Mouse (Mus musculus): ENCODE results near the gene Gtf3c5. TPM values are rescaled to one million over a fixed set of nuclear protein-coding genes. Genes with fewer than 3 reads are reported as not detected.

The Gtf3c5 gene
- polyA plus RNA-seq, 1 experiment from 2014 or later, result 51.6 TPM

DNA sequence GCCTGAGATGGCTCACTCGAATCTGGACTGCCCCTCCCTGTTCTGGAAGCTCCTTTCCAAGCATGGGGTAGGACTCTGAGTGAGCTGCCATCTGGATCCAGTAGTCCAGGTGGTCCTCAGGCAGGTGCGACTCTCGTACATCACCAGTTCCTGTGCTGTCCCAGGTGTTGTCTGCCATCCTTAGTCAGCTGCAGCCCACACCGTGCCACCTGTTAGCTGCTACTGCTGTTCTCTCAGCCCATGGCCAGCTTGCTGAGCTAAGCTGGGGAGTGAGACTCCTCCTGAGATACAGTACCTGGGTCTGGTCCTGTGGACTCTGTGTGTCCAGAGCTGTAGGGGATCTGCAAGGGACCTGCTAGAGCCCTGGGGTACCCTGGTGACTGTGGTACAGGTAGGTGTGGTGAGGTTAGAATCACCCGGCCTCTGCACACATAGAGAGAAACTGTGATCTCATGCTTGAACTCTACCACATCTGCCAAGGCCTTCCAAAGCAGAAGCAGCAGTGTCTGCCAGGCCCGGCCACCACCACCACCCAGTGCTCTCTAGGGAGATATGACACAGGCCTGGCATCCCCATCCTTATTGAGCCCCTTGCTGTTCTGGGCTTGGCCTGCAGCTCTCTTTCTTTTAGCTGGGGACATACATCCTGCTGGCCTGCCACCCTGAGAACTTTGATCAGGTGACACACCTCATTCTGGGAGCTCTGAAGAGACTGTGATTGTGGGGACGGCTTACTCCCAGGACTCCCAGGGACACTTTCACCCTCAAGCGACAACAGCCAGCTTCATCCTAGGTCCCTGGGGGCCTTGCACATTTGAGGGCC is 45.3 kb downstream of the Gtf3c5 start:
- 75% methylated on average over 8 of the region's 8 CpGs for WGBS
- ATAC-seq, result no peak
- peak overlapping the region; percentile 9; the same call in 1 of the 2 replicates for H3K4me2 ChIP-seq (replicated peaks)

DNA sequence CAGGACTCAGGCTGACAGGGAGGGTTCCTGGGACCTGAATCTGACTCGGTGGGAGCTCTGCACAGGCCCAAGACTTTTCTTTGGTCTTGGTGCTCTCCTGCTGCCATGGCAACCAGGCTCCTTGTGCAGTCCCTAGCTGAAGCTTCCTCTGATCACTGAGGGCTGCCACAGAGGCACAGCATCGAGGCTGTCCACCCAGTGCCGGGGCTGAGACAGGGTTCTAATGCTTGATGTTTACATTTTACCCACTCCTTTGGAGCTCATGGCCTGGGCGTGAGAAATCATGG is 46.0 kb downstream of the Gtf3c5 start:
- no peaks in the 10 kb centered on the region for H3K27me3 ChIP-seq
- H3K4me2 ChIP-seq (replicated peaks), result peak overlapping the region; percentile 9; the same call in 1 of the 2 replicates
- no peak overlapping the region for H3K4me3 ChIP-seq (replicated peaks)
- peaks cover 83% of the 10 kb centered on the region for H3K4me1 ChIP-seq (replicated peaks)
- H3K9ac ChIP-seq (replicated peaks), result peak overlapping the region; percentile 50; the same call in 1 of the 2 replicates
- 0 out of 2 replicates have a peak, but pooled peaks have one; percentile 8 for ATAC-seq
- WGBS, result 19% methylated on average over 4 of the region's 4 CpGs
- H3K36me3 ChIP-seq, result peaks cover 15% of the 10 kb centered on the region
- H3K27ac ChIP-seq, result peak overlapping the region; percentile 82
- H3K9me3 ChIP-seq, result no peaks in the 10 kb centered on the region

More for the DNA sequence above, 45.3 kb downstream of the Gtf3c5 start:
- Histone ChIP-seq H3K36me3 (peaks cover 21% of the 10 kb centered on the region), H3K27ac (peak overlapping the region; percentile 82), H3K9me3 (no peaks in the 10 kb centered on the region), H3K9ac (replicated peaks) (peak overlapping the region; percentile 54; the same call in 1 of the 2 replicates), H3K4me1 (replicated peaks) (peaks cover 77% of the 10 kb centered on the region), H3K27me3 (no peaks in the 10 kb centered on the region), H3K4me3 (replicated peaks) (no peak overlapping the region)

DNA sequence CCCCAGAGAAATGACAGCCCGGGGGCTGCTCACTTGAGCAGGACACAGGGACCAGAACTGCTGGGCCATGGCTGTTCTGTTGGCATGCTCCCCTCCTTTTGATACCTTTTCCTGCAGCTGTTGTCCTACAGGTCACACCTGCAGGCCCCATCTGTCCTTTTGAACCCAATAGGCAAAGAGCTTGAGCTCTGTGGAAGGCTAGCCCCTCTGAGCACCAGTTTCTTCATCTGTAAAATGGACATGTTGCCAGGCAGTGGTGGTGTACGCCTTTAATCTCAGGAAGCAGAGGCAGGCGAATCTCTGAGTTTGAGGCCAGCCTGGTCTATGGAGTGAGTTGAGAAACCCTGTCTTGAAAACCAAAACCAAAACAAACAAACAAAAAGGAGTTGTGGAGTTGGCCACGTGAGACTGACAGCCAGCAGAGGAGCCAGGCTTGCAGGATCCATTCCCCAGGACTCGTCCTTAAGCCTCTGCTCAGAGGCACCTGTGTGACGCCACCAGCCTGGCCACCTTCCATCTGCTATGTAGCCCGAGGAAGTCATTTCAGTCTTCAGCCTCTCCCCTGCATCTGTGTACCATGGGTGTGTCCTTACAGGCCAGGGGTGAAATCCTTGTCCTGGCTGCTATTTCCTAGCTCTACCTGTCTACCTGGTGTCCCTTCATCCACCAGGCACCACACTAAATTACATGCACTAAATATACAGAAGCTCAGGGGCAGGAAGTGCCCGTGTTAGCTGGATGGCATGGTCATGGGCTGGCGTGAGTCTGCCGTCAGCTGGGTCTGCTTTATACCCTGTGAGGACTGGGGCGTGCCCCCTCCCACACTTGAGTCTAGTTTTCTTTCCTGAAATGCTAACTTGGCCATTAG is 46.6 kb downstream of the Gtf3c5 start:
- Histone ChIP-seq H3K36me3 (peaks cover 9% of the 10 kb centered on the region), H3K4me3 (replicated peaks) (no peak overlapping the region), H3K4me1 (replicated peaks) (peaks cover 89% of the 10 kb centered on the region), H3K4me2 (replicated peaks) (0 out of 2 replicates have a peak overlapping the region, but pooled peaks have one; percentile 9), H3K27ac (peak overlapping the region; percentile 82), H3K9me3 (no peaks in the 10 kb centered on the region), H3K9ac (replicated peaks) (peak overlapping the region; percentile 50; the same call in 1 of the 2 replicates), H3K27me3 (no peaks in the 10 kb centered on the region)
- WGBS, result 70% methylated on average over 11 of the region's 11 CpGs
- ATAC-seq, result no peak

DNA sequence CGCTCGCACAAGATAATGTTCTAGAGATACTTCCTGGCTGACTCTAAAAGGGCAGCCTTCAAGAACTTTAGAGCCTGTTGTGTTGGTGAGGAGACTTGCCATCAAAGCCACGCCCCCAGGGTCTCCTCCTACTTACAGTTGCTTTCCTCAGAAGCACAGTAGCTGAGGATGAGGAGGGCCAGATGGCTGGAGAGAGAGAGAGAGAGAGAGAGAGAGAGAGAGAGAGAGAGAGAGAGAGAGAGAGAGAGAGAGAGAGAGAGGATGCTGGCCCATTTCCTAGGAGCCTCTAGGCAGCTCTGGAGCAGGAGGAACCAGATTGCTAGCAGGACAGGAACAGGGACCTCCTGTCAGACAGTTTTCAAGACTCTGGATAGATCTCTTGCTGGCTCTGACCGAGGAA is 47.4 kb downstream of the Gtf3c5 start:
- Histone ChIP-seq H3K27ac (peak overlapping the region; percentile 89), H3K4me2 (replicated peaks) (0 out of 2 replicates have a peak overlapping the region, but pooled peaks have one; percentile 75), H3K9ac (replicated peaks) (0 out of 2 replicates have a peak overlapping the region, but pooled peaks have one; percentile 79), H3K36me3 (peaks cover under 1% of the 10 kb centered on the region; the same call in 1 of the 2 replicates), H3K4me3 (replicated peaks) (no peak overlapping the region), H3K9me3 (no peaks in the 10 kb centered on the region), H3K4me1 (replicated peaks) (peaks cover 97% of the 10 kb centered on the region), H3K27me3 (no peaks in the 10 kb centered on the region)
- 82% methylated on average over 4 of the region's 4 CpGs for WGBS
- no peak for ATAC-seq

DNA sequence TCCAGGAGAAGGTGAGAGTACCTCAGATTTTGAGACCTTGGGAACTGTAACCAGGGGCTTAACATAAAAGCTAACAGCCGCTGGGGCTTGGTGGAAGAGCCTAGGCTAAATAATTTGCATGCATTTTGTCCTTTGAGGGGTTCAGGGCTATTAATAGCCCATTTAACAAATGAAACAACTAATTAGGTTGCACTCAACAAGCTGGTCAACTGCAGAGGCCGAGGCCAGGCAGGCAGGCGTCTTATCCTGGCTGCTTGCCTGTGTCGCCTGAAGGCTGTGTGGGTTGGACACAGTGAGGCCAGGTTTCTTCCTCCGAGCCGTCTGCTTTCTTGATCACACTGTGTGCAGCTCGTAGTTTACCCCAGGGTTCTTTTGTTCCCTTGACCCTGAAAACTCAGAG is 47.9 kb downstream of the Gtf3c5 start:
- ATAC-seq, result no peak
- Histone ChIP-seq H3K36me3 (no peaks in the 10 kb centered on the region), H3K27ac (peak overlapping the region; percentile 89), H3K4me1 (replicated peaks) (peaks cover 100% of the 10 kb centered on the region), H3K9ac (replicated peaks) (peak overlapping the region; percentile 79), H3K9me3 (no peaks in the 10 kb centered on the region), H3K4me2 (replicated peaks) (peak overlapping the region; percentile 75), H3K4me3 (replicated peaks) (no peak overlapping the region), H3K27me3 (no peaks in the 10 kb centered on the region)
- WGBS, result 35% methylated on average over 7 of the region's 7 CpGs

DNA sequence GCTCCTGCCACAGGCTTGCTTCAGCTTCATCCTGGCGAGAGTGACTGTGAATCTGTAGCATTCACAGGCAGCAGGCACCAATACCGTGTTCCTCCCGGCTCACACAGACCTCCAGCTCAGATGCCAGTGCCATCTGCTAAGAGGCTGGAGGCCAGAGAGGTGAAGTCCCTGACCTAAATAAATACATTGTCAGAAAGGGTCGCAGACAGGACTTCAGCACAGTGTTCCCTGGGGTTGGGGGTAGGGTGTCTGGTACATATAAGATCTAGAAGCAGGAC is 48.3 kb downstream of the Gtf3c5 start:
- Histone ChIP-seq H3K4me2 (replicated peaks) (peak overlapping the region; percentile 75), H3K9me3 (no peaks in the 10 kb centered on the region), H3K27ac (peak overlapping the region; percentile 89), H3K27me3 (no peaks in the 10 kb centered on the region), H3K9ac (replicated peaks) (peak overlapping the region; percentile 79), H3K4me1 (replicated peaks) (peaks cover 100% of the 10 kb centered on the region), H3K4me3 (replicated peaks) (peak overlapping the region; percentile 54; the same call in 1 of the 2 replicates), H3K36me3 (no peaks in the 10 kb centered on the region)
- no peak for ATAC-seq
- WGBS, result 38% methylated on average over 4 of the region's 4 CpGs

DNA sequence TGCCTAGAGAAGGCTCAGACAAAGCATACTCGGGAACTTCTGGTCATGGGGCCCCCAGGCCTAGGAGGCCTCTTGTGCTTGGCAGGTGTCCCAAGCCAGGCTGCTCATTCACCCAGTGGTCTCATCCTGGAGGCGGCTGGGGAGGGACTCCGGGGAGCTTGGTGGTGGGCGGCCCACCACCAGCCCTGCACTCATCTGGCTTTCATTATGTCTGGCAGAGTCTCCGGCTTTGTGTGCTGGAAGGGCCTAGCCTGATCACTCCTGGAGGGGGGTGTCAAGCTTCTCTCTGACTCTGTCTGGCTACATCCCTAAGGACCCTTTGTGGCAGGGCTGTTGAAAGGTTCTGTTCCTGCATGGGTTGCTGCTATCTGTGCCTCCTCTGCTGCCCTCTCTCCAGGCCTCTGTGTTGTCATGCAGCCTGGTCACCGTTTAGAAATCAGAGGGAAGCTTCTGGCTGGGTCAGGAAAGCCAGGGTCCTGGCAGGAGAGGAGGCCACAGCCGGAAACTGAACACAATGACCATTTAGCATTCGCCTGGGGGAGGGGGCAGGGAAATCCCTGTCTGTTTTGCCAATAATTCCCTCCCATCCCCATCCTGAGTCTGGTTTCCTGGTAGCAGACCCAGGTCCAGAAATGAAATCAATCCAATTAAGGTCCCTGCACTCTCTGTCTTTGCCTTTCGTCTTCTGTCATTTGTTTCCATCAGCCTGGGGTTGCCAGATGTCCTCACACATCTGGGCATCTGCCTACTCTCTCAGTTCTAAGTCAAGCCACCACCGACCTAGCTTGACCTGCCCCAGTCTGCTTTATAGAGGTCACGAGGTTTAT is 48.9 kb downstream of the Gtf3c5 start:
- whole genome bisulfite sequencing, result 26% methylated on average over 11 of the region's 11 CpGs
- H3K4me2 ChIP-seq (replicated peaks), result peak overlapping the region; percentile 75
- H3K27ac ChIP-seq, result peak overlapping the region; percentile 89
- peaks cover 100% of the 10 kb centered on the region for H3K4me1 ChIP-seq (replicated peaks)
- no peaks in the 10 kb centered on the region for H3K27me3 ChIP-seq
- H3K9ac ChIP-seq (replicated peaks), result peak overlapping the region; percentile 79
- peak overlapping the region; percentile 54 for H3K4me3 ChIP-seq (replicated peaks)
- no peaks in the 10 kb centered on the region for H3K36me3 ChIP-seq
- ATAC-seq, result peak; percentile 15
- H3K9me3 ChIP-seq, result no peaks in the 10 kb centered on the region

DNA sequence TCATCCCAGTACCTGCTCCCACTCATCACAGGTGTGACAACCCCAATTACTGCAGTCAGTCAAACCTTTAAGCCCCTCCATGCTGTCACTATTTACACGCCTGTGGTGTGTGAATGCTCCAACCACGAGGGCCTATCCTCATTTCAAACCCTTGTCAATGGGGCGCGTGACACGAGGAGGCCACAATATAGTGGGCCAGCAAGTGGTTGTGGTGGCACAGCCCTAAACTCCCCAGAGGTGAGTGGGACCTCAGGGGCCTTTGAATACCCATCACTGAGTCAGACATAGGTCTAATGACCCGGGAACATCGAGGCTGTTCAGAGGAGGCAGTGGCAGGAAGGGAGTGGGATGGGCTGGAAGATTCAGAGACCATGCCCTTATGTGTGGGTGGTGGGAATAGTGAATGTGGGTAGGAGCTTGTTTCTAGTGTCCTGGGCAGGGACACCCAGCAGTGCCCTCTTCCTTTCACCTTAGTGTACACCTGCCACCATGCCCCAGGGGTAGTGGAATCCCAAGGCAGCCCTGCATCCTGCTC is 49.6 kb downstream of the Gtf3c5 start:
- WGBS, result 63% methylated on average over 7 of the region's 7 CpGs
- Histone ChIP-seq H3K4me3 (replicated peaks) (peak overlapping the region; percentile 54), H3K4me2 (replicated peaks) (peak overlapping the region; percentile 75), H3K27me3 (no peaks in the 10 kb centered on the region), H3K36me3 (no peaks in the 10 kb centered on the region), H3K9ac (replicated peaks) (peak overlapping the region; percentile 79), H3K27ac (peak overlapping the region; percentile 89), H3K4me1 (replicated peaks) (peaks cover 100% of the 10 kb centered on the region), H3K9me3 (no peaks in the 10 kb centered on the region)
- peak; percentile 6 for ATAC-seq

DNA sequence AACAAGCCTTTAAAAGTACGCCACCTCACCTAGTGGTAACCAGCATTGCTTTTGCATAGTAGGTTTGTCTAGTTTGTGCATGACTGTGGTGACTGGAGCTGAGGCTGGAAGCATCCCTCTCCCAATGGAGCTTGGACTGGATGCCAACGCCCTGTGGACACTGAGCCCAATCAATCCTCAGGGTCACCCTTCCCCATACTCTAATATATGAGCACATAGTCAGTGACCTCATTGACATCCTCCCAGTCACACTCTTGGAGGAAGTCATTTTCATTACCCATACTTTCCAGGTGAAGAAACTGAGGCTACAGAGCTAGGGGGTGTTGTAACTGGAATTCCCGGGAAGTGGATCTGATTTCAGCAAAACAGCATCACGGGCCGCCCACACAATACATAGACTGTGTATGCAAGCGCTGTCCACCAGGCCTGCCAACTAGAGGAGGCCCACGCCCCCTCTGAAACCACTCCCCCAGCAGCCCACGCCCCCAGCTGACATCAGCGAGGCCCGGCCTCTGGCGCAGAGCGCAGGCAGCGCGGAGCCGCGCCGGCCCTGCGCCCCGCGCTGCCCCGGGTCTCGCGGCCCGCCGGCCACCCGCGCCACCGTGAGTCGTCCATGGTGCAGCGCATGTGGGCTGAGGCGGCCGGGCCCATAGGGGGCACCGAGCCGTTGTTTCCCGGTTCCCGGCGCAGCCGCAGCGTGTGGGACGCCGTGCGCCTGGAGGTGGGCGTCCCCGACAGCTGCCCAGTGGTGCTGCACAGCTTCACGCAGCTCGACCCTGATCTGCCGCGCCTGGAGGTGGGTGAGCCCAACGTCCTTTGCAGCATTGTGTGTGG is 50.4 kb downstream of the Gtf3c5 start:
- Histone ChIP-seq H3K9ac (replicated peaks) (peak overlapping the region; percentile 79), H3K4me3 (replicated peaks) (peak overlapping the region; percentile 54), H3K9me3 (no peaks in the 10 kb centered on the region), H3K36me3 (no peaks in the 10 kb centered on the region), H3K4me2 (replicated peaks) (peak overlapping the region; percentile 75), H3K27ac (peak overlapping the region; percentile 89), H3K4me1 (replicated peaks) (peaks cover 100% of the 10 kb centered on the region), H3K27me3 (no peaks in the 10 kb centered on the region)
- WGBS, result 3% methylated on average over 49 of the region's 49 CpGs
- peak; percentile 92 for ATAC-seq

DNA sequence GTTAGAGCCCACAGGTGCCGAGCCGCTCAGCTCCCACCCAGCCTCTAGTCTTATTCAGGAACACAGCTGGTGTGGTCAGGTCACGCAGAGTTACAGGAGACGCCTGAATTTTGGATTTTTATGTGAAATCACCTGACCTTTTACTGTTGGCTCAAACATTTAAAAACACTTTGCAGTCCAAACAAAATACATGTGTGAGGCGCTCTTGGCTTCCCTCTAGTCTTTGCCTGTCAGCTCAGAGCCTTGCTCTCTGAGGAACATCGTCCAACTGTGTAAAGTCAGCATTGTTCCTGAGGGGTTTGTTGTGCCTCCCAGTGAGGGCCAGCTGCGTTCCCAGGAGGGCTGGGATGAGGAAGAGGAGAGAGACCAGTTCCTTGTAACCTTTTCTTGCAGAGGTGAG is 53.2 kb downstream of the Gtf3c5 start:
- no peaks in the 10 kb centered on the region for H3K36me3 ChIP-seq
- H3K4me3 ChIP-seq (replicated peaks), result no peak overlapping the region
- H3K9ac ChIP-seq (replicated peaks), result peak overlapping the region; percentile 33; the same call in 1 of the 2 replicates
- peak overlapping the region; percentile 30; the same call in 1 of the 2 replicates for H3K27ac ChIP-seq
- no peak overlapping the region for H3K4me2 ChIP-seq (replicated peaks)
- H3K27me3 ChIP-seq, result no peaks in the 10 kb centered on the region
- no peak for ATAC-seq
- H3K4me1 ChIP-seq (replicated peaks), result peaks cover 99% of the 10 kb centered on the region
- 60% methylated on average over 7 of the region's 7 CpGs for WGBS
- no peaks in the 10 kb centered on the region for H3K9me3 ChIP-seq
